Mouse (Mus musculus) brain, embryonic 14.5 days (tissue): ENCODE measurements around the gene Gipr.

Experiments used
- CTCF ChIP-seq: fragments of 200-500 bp; IDR thresholded peaks from 2 replicates; pipeline ENCODE4 v1.5.1; 2012; ENCODE audit warnings: inconsistent platforms, mild to moderate bottlenecking, moderate library complexity, borderline replicate concordance; ENCODE audit not compliant: insufficient read depth, insufficient read length; ENCODE audit errors: extremely low read depth
- POLR2A ChIP-seq: fragments of 200-500 bp; IDR thresholded peaks from 2 replicates; pipeline ENCODE4 v1.6.1; 2012; ENCODE audit warnings: mild to moderate bottlenecking, inconsistent platforms, borderline replicate concordance; ENCODE audit not compliant: poor library complexity, insufficient read depth, insufficient read length, severe bottlenecking; ENCODE audit errors: extremely low read depth

DNA sequence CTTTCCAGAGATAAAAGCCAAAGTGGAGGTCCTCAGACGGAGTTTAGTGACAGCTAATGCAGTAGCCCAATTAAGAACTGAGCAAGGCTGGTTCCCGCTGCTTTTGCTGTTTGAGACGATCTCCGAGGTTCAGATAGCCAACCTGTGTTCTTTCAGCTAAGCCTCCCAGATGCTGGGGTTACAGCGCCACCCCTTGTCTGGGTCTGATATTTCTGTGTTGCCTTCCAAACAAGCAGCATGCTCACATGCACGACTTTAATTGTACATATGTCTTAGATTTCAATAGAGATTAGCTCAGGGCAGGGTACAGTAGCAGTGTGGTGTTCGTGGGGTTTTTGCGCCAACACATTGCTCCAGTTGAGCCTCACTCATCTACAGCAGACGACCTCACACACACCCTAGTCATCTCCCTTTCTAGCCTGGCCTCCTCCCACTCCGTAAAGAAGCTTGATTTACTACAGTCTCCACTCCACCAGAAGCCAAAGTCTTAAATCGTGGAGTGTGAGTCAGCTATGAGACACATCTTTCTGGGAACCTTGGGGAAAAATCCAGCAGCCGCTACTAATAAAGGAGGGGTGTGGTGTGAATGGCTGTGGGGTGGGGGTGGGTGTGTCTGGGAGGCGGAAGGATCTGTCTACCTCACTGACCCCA, 10.0 kb downstream of the Gipr start:
- peak; percentile 27; the same call in 1 of the 2 replicates for TF ChIP-seq CTCF
- no peak for TF ChIP-seq POLR2A
